Mouse (Mus musculus) CD4-positive naive resting alpha-beta T cell, adult 57 days (primary cell): Measurements from ENCODE around the gene Acadl. TPM values are rescaled to one million over a fixed set of nuclear protein-coding genes. Genes with fewer than 3 reads are reported as not detected.

ENCODE experiments used
- total RNA-seq: library from RNA; stranded (reverse); gene quantifications from one replicate; pipeline ENCODE4 v1.2.4, GENCODE M21; 2023

Acadl gene
- 34.9 TPM for total RNA-seq

DNA sequence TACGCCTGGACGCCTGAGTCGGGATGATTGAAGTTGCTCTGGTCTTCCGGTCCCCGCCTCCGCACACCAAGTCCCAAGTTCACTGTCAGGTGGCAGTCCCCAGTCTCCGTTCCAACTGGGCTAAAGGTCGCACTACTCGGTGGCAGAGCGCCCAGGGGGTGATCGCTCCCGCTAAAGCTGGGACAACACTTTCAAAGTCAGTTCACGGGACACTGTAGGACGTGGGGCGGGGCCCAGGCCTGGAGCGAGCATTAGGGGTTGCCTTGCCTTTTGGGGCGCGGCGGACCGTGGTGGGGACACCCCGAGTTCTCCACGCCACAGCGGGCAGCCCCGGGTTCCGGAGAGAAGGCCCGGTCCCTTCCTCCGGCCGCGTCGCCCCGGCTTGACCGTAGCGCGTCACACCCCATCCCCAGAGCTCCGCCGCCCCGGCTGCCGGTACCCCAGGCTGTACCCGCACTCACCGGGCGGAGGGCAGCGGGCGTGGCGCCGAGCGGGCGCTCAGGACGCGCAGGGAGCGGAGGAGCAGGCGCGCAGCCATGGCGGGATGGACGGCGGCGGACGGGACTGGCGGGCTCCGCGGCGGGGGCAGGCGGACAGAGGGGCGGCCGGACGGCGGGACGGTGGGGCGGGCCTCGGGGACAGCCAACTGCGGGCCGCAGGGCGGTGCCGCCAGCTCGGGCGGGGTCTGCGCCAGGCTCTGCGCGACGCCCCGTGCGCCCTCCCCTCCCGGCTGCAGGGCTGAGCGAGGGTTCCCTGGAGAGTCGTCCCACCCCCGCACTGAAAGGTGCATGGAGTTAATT, at the start of gene Acadl:
Gene Acadl (minus strand): TSS at position 566 of the 800 bp plus-strand sequence.

DNA sequence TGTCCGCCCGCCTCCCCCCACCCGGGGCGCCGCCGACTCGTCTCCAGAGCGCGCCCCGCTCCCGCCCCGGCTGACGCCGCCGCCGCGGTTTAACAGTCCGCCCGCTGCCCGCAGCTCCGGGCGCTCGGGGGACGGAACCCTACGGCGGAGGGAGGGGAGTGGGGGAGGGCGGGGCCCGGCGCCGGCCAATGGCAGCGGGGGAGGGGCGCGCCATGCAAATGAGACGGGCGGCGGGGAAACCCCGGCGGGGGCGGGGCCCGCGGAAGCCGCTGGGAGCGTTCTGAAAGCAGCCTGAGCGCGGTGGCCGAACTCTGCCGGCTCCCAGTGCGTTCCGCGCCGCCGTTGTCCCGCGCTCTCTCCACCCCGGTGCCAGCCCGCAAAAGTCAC, 45.6 kb downstream of the Acadl start, which contains the start of gene Kansl1l:
Gene Kansl1l (minus strand): TSS at position 110 of the 387 bp plus-strand sequence.

Other genes with a start within 250 kb of the Acadl start
- gene Rpe, start 162.4 kb downstream of the Acadl start, total RNA-seq: 36.8 TPM
- gene Kansl1l, start 45.7 kb downstream of the Acadl start, total RNA-seq: 13.9 TPM
- not detected for gene Myl1, start 82.1 kb upstream of the Acadl start, total RNA-seq
- gene Lancl1, start 175.6 kb upstream of the Acadl start, total RNA-seq: 39.9 TPM